Mouse (Mus musculus) c-Kit-negative CD71-positive TER-119-positive erythroid progenitor cells, embryonic 14.5 days (primary cell): ENCODE results near the gene Sost.

ENCODE experiments used
- DNase-seq: peaks from one replicate; pipeline ENCODE4 v3.0.0-alpha.2; 2013; ENCODE audit warnings: low read depth, low spot score

The Sost gene

GRCm38 (mm10) chr11:101983431-101983921 is 16.7 kb upstream of the Sost start:
- DNase-seq = no peak

GRCm38 (mm10) chr11:101982981-101983411 is 16.2 kb upstream of the Sost start:
- DNase-seq = no peak

- DNase-seq = no peak
Measured at GRCm38 (mm10) chr11:101981850-101982249, 15.0 kb upstream of the Sost start.

GRCm38 (mm10) chr11:101980603-101981157 is 13.9 kb upstream of the Sost start:
- no peak for DNase-seq

- DNase-seq = no peak
Measured at GRCm38 (mm10) chr11:101979140-101979539, 12.3 kb upstream of the Sost start.

- no peak for DNase-seq
Measured at GRCm38 (mm10) chr11:101976949-101977348, 10.1 kb upstream of the Sost start.

GRCm38 (mm10) chr11:101974923-101975322 is 8.1 kb upstream of the Sost start:
- DNase-seq = no peak

GRCm38 (mm10) chr11:101974181-101974580 is 7.4 kb upstream of the Sost start:
- DNase-seq = no peak

- DNase-seq = no peak
Measured at GRCm38 (mm10) chr11:101973496-101973895, 6.7 kb upstream of the Sost start.

- no peak for DNase-seq
Measured at GRCm38 (mm10) chr11:101972651-101973050, 5.8 kb upstream of the Sost start.

GRCm38 (mm10) chr11:101972097-101972496 is 5.3 kb upstream of the Sost start:
- DNase-seq = no peak

GRCm38 (mm10) chr11:101971410-101971809 is 4.6 kb upstream of the Sost start:
- DNase-seq = no peak

- DNase-seq = no peak
Measured at GRCm38 (mm10) chr11:101969835-101970234, 3.0 kb upstream of the Sost start.

- DNase-seq = peak; percentile 36
Measured at GRCm38 (mm10) chr11:101968791-101969190, 2.0 kb upstream of the Sost start.

GRCm38 (mm10) chr11:101968311-101968710 is 1.5 kb upstream of the Sost start:
- DNase-seq = no peak

- DNase-seq = no peak
Measured at GRCm38 (mm10) chr11:101965553-101965952, 1.3 kb downstream of the Sost start.

- DNase-seq = no peak
Measured at GRCm38 (mm10) chr11:101964647-101965046, 2.2 kb downstream of the Sost start.

GRCm38 (mm10) chr11:101963473-101964291 is 3.1 kb downstream of the Sost start:
- DNase-seq = no peak

- no peak for DNase-seq
Measured at GRCm38 (mm10) chr11:101963043-101963442, 3.8 kb downstream of the Sost start.

- no peak for DNase-seq
Measured at GRCm38 (mm10) chr11:101957476-101957875, 9.3 kb downstream of the Sost start.

GRCm38 (mm10) chr11:101953441-101953840 is 13.4 kb downstream of the Sost start:
- no peak for DNase-seq

GRCm38 (mm10) chr11:101952541-101953341 is 14.1 kb downstream of the Sost start:
- DNase-seq = no peak
